Mouse (Mus musculus): ENCODE results near the gene 4930402K13Rik. TPM values are rescaled to one million over a fixed set of nuclear protein-coding genes. Genes with fewer than 3 reads are reported as not detected.
"Not testable (repeated sequence)": the region's sequence is repeated elsewhere in the genome, so short reads cannot be mapped to it uniquely, and the experiment has no call there.

Gene 4930402K13Rik
- polyA plus RNA-seq (2015; fragmentation: Nextera tagmentation; extraction: Ambion mirVana), result not detected in 2 replicates

GRCm38 (mm10) chrX:9104262-9104661 is at the start of gene 4930402K13Rik:
Gene 4930402K13Rik, plus strand, starts transcription at chrX:9104562.
- ATAC-seq, result no peak
- no peak within 1 kb of the TSS for H3K4me2 ChIP-seq (replicated peaks; ENCODE audit: low read depth, low read length)
- H3K4me1 ChIP-seq (ENCODE audit: insufficient read depth, low read depth, low read length), result no peaks in the 10 kb centered on the region
- no peak for DNase-seq (ENCODE audit: low spot score)
- H3K27me3 ChIP-seq (replicated peaks; ENCODE audit: insufficient read depth, low read length), result no peaks in the 10 kb centered on the region
- H3K27ac ChIP-seq (ENCODE audit: low read length), result no peak within 1 kb of the TSS
- WGBS, result 92% methylated on average over 6 of the region's 6 CpGs
- TF ChIP-seq EP300 (IDR thresholded peaks at IDR 0.05), result no peak
- TF ChIP-seq CTCF (IDR thresholded peaks at IDR 0.05), result no peak
- H3K9ac ChIP-seq (replicated peaks; ENCODE audit: low read depth), result no peak within 1 kb of the TSS
- H3K9me3 ChIP-seq (ENCODE audit: low read length), result no peaks in the 10 kb centered on the region
- no peak within 1 kb of the TSS for H3K4me3 ChIP-seq (ENCODE audit: low read depth, low read length)
- H3K36me3 ChIP-seq (ENCODE audit: insufficient read depth, low read length), result no peaks in the 10 kb centered on the region

DNA sequence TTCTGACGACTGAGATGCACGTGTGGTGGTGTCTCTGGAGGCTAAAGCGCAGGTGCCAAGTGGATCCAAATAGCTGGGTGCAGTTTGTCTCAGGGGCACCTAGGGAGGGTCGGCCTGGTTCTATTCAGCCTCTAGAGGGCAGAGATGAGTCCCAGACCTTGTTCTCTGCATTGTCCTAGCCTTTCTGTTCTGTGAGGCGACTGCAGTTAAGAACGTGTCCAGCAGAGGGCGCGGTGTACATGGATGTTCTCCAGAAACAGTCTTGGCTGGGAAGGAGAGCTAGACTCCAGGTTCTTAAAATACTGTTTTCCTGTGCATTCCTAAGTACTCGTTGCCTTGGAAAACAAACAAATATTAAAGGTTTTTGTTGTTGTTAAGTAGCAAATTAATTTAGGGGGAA is 43.4 kb upstream of the 4930402K13Rik start:
- ATAC-seq; H3K36me3 ChIP-seq (ENCODE audit: insufficient read depth, low read length); H3K27me3 ChIP-seq (replicated peaks; ENCODE audit: insufficient read depth, low read length); H3K27ac ChIP-seq (ENCODE audit: low read length); H3K4me2 ChIP-seq (replicated peaks; ENCODE audit: low read depth, low read length); DNase-seq (ENCODE audit: low spot score); H3K4me1 ChIP-seq (ENCODE audit: insufficient read depth, low read depth, low read length); H3K9ac ChIP-seq (replicated peaks; ENCODE audit: low read depth); H3K4me3 ChIP-seq (ENCODE audit: low read depth, low read length); H3K9me3 ChIP-seq (ENCODE audit: low read length): not testable (repeated sequence)
- 20% methylated on average over 2 of the region's 9 CpGs for WGBS
- peak; percentile 33 for TF ChIP-seq CTCF (IDR thresholded peaks at IDR 0.05)

DNA sequence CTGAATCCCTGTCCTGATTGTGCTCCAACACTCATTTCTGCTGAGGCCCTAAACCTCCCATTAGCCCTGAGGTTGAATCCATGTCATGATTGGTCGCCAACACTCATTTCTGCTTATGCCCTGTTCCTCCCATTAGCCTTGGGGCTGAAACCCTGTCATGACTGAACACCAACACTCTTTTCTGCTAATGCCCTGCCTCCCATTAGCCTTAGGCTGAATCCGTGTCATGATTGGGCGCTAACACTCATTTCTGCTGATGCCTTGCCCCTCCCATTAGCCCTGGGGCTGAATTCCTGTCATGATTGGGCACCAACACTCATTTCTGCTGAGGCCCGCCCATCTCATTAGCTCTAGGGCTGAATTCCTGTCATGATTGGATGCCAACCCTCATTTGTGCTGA is 42.3 kb upstream of the 4930402K13Rik start:
- H3K27ac ChIP-seq (ENCODE audit: low read length), result no peak overlapping the region
- no peak overlapping the region for H3K9ac ChIP-seq (replicated peaks; ENCODE audit: low read depth)
- DNase-seq (ENCODE audit: low spot score) (peak; percentile 3), ATAC-seq (no peak)
- no peaks in the 10 kb centered on the region for H3K4me1 ChIP-seq (ENCODE audit: insufficient read depth, low read depth, low read length)
- 84% methylated on average over 4 of the region's 4 CpGs for WGBS
- no peaks in the 10 kb centered on the region for H3K36me3 ChIP-seq (ENCODE audit: insufficient read depth, low read length)
- no peaks in the 10 kb centered on the region for H3K9me3 ChIP-seq (ENCODE audit: low read length)
- H3K4me3 ChIP-seq (ENCODE audit: low read depth, low read length), result no peak overlapping the region
- TF ChIP-seq CTCF (IDR thresholded peaks at IDR 0.05), result no peak
- TF ChIP-seq EP300 (IDR thresholded peaks at IDR 0.05), result no peak
- no peak overlapping the region for H3K4me2 ChIP-seq (replicated peaks; ENCODE audit: low read depth, low read length)
- no peaks in the 10 kb centered on the region for H3K27me3 ChIP-seq (replicated peaks; ENCODE audit: insufficient read depth, low read length)

DNA sequence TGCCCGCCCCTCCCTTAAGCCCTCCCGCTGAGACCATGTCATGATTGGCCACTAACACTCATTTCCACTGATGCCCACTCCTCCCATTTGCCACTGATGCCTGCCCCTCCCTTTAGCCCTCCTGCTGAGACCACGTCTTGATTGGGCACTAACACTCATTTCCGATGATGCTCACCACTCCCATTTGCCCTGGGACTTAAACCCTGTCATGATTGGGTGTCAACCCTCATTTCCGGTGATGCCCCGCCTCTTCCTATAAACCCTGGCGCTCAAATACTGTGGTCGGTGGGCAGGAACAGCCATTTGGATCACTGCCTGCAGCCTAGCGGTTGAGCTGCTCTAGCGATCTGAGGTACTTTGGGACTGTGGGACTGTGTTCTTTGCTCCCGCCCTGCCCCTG is 41.6 kb upstream of the 4930402K13Rik start, which contains the start of gene Fthl17f:
Gene Fthl17f, plus strand, starts transcription at position 301 of the 400 bp plus-strand sequence.
- WGBS, result 92% methylated on average over 11 of the region's 11 CpGs
- not testable (repeated sequence) for H3K9ac ChIP-seq (replicated peaks; ENCODE audit: low read depth); H3K4me1 ChIP-seq (ENCODE audit: insufficient read depth, low read depth, low read length); DNase-seq (ENCODE audit: low spot score); ATAC-seq; H3K27ac ChIP-seq (ENCODE audit: low read length); H3K4me2 ChIP-seq (replicated peaks; ENCODE audit: low read depth, low read length); H3K4me3 ChIP-seq (ENCODE audit: low read depth, low read length); H3K9me3 ChIP-seq (ENCODE audit: low read length); H3K36me3 ChIP-seq (ENCODE audit: insufficient read depth, low read length); H3K27me3 ChIP-seq (replicated peaks; ENCODE audit: insufficient read depth, low read length)

DNA sequence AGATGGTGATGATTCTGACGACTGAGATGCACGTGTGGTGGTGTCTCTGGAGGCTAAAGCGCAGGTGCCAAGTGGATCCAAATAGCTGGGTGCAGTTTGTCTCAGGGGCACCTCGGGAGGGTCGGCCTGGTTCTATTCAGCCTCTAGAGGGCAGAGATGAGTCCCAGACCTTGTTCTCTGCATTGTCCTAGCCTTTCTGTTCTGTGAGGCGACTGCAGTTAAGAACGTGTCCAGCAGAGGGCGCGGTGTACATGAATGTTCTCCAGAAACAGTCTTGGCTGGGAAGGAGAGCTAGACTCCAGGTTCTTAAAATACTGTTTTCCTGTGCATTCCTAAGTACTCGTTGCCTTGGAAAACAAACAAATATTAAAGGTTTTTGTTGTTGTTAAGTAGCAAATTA is 26.7 kb upstream of the 4930402K13Rik start:
- H3K27me3 ChIP-seq (replicated peaks; ENCODE audit: insufficient read depth, low read length); H3K27ac ChIP-seq (ENCODE audit: low read length); H3K9me3 ChIP-seq (ENCODE audit: low read length); H3K9ac ChIP-seq (replicated peaks; ENCODE audit: low read depth); ATAC-seq; H3K36me3 ChIP-seq (ENCODE audit: insufficient read depth, low read length); H3K4me1 ChIP-seq (ENCODE audit: insufficient read depth, low read depth, low read length); DNase-seq (ENCODE audit: low spot score); H3K4me2 ChIP-seq (replicated peaks; ENCODE audit: low read depth, low read length); H3K4me3 ChIP-seq (ENCODE audit: low read depth, low read length): not testable (repeated sequence)
- WGBS, result 10% methylated on average over 7 of the region's 10 CpGs
- TF ChIP-seq CTCF (IDR thresholded peaks at IDR 0.05), result peak; percentile 57

DNA sequence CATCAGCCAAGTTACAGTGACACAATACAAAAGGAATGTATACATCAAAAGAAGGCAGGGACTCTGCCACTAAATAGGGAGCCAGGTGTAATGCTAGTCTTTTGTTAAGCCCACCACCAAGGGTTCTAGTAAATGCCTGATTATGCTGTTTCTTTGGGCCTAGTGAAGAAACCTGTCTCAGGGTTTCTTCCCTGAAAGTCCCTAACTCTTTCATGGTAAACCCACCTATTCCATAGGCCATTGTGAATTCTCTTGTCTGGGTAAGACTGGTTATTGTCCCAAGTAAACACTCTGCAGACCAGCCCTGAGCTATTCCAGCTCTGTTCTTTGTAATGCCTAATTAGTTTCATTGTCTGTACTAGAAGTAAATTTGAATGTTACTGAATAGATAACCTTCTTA is 9.3 kb upstream of the 4930402K13Rik start:
- not testable (repeated sequence) for H3K9ac ChIP-seq (replicated peaks; ENCODE audit: low read depth); H3K36me3 ChIP-seq (ENCODE audit: insufficient read depth, low read length); ATAC-seq; H3K9me3 ChIP-seq (ENCODE audit: low read length); H3K27me3 ChIP-seq (replicated peaks; ENCODE audit: insufficient read depth, low read length); DNase-seq (ENCODE audit: low spot score); H3K27ac ChIP-seq (ENCODE audit: low read length); H3K4me2 ChIP-seq (replicated peaks; ENCODE audit: low read depth, low read length); H3K4me1 ChIP-seq (ENCODE audit: insufficient read depth, low read depth, low read length); H3K4me3 ChIP-seq (ENCODE audit: low read depth, low read length)

DNA sequence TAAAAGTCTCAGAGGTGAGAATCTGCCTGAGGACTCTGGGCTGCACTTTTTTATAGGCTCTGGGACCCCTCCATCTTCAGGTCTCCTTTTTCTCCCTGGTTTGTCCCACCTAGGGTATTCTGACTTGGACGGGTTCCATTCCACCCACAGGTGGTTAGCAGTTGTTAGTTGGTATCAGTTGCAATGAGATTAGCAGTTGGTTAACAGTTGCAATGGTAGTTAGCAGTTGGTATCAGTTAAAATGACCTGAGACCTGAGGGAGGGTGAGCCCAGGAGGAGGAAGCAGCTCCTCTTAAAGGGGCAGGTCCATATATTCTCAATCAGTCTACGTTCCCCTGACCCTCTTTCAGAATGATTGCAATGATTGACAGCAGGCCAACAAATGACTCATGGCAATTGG is 6.0 kb downstream of the 4930402K13Rik start:
- 62% methylated on average over 2 of the region's 2 CpGs for WGBS
- Histone ChIP-seq H3K27ac (ENCODE audit: low read length) (no peak overlapping the region), H3K27me3 (replicated peaks; ENCODE audit: insufficient read depth, low read length) (no peaks in the 10 kb centered on the region), H3K9ac (replicated peaks; ENCODE audit: low read depth) (no peak overlapping the region), H3K4me2 (replicated peaks; ENCODE audit: low read depth, low read length) (no peak overlapping the region), H3K9me3 (ENCODE audit: low read length) (no peaks in the 10 kb centered on the region), H3K36me3 (ENCODE audit: insufficient read depth, low read length) (no peaks in the 10 kb centered on the region), H3K4me1 (ENCODE audit: insufficient read depth, low read depth, low read length) (no peaks in the 10 kb centered on the region), H3K4me3 (ENCODE audit: low read depth, low read length) (no peak overlapping the region)
- ATAC-seq (no peak), DNase-seq (ENCODE audit: low spot score) (no peak)
- no peak for TF ChIP-seq CTCF (IDR thresholded peaks at IDR 0.05)
- TF ChIP-seq EP300 (IDR thresholded peaks at IDR 0.05), result no peak
